Mouse (Mus musculus): Measurements from ENCODE around the gene Il34.

DNA sequence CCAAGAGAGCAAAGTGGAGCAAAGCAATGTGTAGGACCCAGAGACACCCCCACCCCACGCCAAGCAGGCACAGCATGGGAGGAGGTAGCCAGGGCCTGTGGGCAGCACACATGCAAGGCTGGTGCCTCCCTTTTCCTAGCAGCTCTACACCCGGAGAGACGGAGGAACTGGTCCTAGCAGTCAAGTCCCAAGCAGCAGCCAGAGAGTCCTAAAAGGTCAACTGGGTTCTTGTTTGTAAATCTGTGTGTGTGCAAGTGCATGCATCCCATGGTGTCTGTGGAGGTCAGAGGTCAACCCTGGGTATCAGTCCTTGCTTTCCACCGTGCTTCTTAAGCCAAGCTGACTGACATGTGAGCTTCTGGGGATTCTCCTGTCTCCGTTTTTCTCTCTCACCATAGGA, 111.5 kb downstream of the Il34 start:
- TF ChIP-seq CTCF (IDR thresholded peaks at IDR 0.05; ENCODE audit: extremely low read depth, insufficient read depth, low read length), result no peak
- TF ChIP-seq POLR2A (IDR thresholded peaks at IDR 0.05; ENCODE audit: extremely low read depth, insufficient read depth, low read length), result no peak

Data from cortical plate, adult 2 months (tissue).